Mouse (Mus musculus) E14TG2a.4 (cell line): ENCODE results near the gene Ubac2.

Experiments
- CTCF ChIP-seq: conservative IDR thresholded peaks from 2 replicates; pipeline ENCODE4 v1.5.1; 2014; ENCODE audit warnings: low read length
- POU5F1 ChIP-seq: IDR thresholded peaks from 2 replicates; pipeline ENCODE4 v1.6.1; 2014; ENCODE audit warnings: low read length, borderline replicate concordance

DNA sequence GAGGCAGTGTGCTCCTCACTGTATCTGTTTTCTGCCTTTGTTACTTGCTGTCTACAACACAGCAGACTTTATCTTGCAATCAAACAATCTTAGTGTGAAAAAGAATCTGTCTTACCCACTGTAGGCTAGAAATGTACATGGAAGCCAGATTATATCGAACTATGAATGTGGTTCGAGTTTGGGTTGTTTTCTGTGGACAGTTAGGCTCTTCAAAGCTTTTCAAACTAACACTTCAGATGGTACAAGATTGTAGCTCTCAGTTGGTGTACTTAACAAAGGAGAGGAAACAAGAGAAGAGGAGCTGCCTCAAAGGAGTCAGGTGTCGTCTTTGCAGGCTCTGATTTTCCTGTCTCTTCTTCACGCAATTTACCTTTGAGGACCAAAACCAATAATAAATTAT, 109.3 kb downstream of the Ubac2 start:
- TF ChIP-seq CTCF (no peak), POU5F1 (no peak)
